Mouse (Mus musculus) T-helper 1 cell (primary cell): ENCODE measurements at regions not wholly inside any gene's neighbourhood (a gene's known extent, or its start where the extent isn't known, plus 50 kb on each side); places are given as distances from the start of the nearest gene placed in this dataset.

Experiments
- in situ Hi-C: fragments of 300-600 bp; cut with MboI, MseI; formaldehyde crosslinking; loops from one replicate; pipeline ENCODE4 v1.15.1; 2025; ENCODE audit warnings: high pct_unique_total_duplicates

GRCm38 (mm10) chr15:40223272-40223671 lies 89.1 kb downstream of the 9330182O14Rik start:
- in situ Hi-C loops, result no loop called here

GRCm38 (mm10) chr15:40241764-40242163 lies 107.6 kb downstream of the 9330182O14Rik start:
- in situ Hi-C loops, result no loop called here

DNA sequence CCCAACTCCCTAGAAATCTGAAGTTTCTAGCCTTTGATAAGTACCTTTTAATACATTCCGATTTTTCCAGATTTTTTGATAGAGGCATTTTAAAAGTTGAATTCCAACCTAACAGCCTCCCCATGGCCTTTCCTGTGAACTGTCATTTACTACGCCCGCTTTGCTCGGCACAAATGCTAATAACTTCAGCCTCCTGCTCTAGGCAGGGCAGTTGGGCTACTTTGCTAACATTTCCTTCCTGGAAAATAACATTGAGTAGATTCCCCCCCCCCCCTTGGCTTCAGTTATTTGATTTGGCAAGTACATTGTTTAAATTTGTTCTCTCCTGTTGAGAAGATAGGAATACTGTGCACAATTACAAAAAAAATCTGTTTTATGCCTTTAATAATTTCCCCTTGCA lies 114.8 kb downstream of the 9330182O14Rik start:
- in situ Hi-C loops, result no loop called here

- in situ Hi-C loops, result no loop called here
Measured at GRCm38 (mm10) chr15:40259433-40259832, 125.3 kb downstream of the 9330182O14Rik start.

DNA sequence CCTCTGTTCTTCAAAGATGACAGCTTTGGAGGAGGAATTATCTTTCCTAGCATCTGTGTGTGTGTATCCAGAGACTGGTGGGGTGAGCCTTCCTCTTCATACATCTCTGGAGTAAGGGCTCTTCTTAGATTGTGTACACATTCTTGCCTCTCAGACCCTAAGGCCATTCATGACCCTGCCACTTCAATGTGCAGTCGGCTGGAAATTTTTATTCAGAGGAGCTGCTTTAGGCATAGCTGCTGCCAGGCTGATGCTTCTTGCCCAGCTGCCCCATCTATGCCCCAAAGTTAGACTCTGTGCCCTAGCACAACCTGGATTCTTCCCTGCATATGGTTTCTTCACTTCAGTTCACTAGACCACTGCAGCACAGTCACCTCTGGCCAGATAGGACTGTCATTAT lies 144.9 kb downstream of the 9330182O14Rik start:
- in situ Hi-C loops, result no loop called here

- in situ Hi-C loops, result no loop called here
Measured at GRCm38 (mm10) chr15:40280551-40280950, 146.4 kb downstream of the 9330182O14Rik start.

GRCm38 (mm10) chr15:40281078-40281720 lies 147.0 kb downstream of the 9330182O14Rik start:
- in situ Hi-C loops, result no loop called here

DNA sequence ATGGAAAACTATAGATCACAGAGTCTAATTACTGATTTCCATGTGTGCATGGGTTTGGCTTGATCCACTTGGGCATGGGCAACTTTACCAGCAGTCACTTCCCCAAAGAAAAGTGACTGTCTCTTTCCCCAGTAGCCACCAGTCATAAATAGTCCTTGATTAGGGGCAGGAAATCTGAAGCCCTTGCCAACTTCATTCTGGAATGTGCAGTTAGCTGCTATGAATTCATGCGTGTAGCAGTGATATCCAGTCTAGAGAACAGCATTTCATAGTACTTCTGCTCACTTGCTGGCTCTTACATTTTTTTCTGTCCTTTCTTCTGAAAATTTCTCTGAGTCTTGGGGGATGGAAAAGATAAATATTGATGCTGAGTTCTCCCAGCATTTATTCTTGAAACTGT lies 157.4 kb downstream of the 9330182O14Rik start:
- in situ Hi-C loops, result no loop called here

DNA sequence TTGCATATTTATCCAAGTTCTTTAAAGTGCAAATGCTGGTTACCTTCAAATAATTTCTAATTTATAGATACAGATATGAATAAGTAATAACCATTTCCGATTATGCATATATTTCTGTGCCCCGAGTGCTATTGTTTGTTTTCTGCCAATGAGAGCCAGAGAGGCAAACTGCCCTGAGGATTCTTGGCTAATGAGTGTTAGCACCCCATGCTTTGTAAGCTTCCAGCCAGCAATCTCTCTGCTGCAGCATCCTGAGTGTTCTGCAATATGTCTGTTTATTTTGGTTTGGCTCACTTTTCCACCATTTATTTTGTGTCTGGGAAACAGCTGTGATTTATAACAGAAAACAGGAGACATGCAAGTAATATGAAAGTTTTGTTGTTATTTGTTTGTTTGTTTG lies 178.1 kb downstream of the 9330182O14Rik start:
- in situ Hi-C loops, result no loop called here

DNA sequence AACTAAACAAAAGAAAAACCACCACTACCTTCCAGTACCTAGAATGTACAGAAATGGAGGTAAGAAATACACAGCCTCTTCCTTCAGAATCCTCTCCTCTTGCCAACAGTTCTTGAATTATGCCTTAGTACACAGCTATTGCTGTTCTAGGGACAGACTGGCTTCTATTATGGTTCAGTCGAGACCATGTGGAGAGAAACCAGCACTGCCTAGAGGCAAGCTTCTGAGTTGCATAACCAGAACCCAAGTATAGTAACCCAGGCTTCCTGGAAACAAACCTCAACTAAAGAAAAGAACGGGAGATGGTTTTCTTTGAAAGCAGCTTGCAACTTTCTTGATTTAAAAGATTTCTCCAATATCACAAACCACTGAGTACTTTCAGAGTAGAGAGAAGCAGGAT lies 205.6 kb downstream of the 9330182O14Rik start:
- in situ Hi-C loops, result no loop called here

GRCm38 (mm10) chr15:40340269-40340668 lies 206.1 kb downstream of the 9330182O14Rik start:
- in situ Hi-C loops, result no loop called here

DNA sequence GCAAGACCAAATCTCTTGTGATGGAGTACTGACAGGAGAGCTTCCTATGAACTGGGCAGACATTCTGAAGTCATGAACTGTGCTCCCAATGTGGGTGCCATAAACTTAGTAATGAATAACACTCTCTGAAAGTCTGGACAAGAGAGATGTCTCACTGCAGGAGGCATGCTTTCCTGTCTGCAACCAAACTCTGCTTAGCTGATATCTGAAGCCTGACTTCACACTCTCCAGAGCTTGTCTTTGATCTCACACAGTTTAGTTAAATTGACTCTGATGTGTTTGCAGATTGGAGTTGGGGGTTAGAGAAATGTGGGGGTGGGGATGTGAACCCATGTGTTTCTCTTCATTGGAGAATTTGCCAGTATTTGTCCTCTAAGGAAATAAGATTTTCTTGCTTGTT lies 217.3 kb downstream of the 9330182O14Rik start:
- in situ Hi-C loops, result no loop called here

- in situ Hi-C loops, result no loop called here
Measured at GRCm38 (mm10) chr15:40354802-40355487, 220.8 kb downstream of the 9330182O14Rik start.

DNA sequence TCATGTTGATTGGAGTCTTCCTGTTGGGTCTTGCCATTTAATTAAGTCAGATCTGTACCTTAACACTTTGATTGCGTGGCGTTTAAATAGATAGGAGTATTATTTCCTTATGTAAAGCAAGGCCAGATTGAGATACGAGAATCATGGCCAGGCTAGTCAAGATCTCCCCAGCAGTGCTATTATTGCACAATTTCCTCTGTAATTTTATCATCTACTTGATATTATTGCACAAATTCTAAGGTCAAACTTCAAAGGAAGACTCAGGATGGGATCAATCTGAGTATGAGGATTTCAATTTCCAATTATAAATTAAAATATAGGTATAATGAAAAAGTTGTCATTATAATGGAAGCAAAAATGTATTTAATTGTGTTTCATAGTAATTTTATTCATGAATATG lies 221.9 kb downstream of the 9330182O14Rik start:
- in situ Hi-C loops, result no loop called here

- in situ Hi-C loops, result no loop called here
Measured at GRCm38 (mm10) chr15:40358341-40358740, 224.2 kb downstream of the 9330182O14Rik start.

DNA sequence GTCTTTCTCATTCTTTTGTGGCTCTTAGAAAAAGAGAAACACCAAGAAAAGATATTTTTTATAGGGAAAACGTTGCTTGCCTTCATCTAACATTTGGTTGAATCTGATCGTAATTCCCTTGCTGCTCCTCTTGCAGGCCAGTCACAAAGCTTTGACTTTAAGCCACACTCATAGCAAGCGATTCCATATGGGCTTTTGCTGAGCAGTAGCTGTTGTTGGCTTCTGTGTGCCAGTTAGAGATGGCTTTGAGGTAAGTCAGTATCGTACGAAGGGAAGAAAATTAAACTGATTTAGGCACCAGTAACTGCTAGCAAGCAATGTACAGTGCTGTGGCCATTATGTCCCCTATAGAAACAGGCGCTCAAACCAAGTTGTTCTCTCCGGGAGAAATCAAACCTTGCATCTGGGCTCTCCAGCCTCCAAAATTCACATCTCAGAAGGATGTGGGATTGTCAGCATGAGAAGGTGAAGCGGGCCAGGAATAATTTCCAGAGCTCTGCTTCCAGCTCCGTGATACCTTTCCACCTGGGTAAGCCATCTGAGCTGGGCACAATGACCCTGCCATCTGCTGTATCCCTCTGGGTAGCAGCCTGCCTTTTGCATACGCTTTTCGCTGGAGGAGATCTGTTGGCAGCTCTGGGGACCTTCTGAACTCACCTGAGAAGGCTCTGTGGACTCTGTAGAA lies 227.8 kb downstream of the 9330182O14Rik start:
- in situ Hi-C loops, result no loop called here

DNA sequence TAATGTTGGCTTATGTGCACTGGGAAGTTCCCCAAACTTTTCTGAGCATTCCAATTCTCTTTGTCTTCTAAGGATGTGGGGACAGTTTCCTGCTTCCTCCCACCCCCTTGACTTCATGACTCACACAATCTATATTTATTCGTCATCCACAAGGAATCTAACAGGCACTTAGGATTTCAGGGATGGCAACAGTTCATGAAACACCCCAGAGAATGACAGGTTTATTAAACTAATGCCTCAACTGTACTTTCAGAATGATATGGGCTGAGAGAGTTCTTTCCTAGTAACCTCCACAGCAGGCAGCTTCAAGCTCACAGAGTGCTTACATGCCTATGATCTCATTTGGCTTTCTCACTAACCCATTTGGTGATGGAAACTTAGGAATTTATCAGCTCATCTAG lies 230.1 kb downstream of the 9330182O14Rik start:
- in situ Hi-C loops, result no loop called here

GRCm38 (mm10) chr15:40365613-40366012 lies 231.4 kb downstream of the 9330182O14Rik start:
- in situ Hi-C loops, result no loop called here

GRCm38 (mm10) chr15:40367026-40367425 lies 232.9 kb downstream of the 9330182O14Rik start:
- in situ Hi-C loops, result no loop called here

GRCm38 (mm10) chr15:40368746-40369145 lies 234.6 kb downstream of the 9330182O14Rik start:
- in situ Hi-C loops, result no loop called here

- in situ Hi-C loops, result no loop called here
Measured at GRCm38 (mm10) chr15:40371486-40371885, 237.3 kb downstream of the 9330182O14Rik start.

GRCm38 (mm10) chr15:40386526-40386925 lies 252.4 kb downstream of the 9330182O14Rik start:
- in situ Hi-C loops, result no loop called here

DNA sequence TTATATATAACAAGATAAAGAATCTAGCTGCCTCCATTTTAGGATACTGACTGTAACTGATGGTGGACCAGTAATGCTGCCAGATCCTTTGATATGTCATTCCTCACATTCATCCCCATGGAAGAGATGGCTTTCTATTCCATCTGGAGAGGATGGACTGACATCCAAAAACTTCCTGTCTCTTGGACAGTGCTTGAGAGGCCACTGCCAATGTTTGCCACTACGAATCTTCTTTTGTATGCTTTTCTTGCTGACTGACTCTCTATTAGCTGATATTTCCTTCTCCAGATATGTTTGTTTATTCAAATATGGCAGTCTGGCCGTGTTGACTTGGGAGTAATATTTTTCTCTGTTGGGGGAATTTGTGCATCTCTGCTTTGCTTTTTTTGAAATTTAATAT lies 253.6 kb downstream of the 9330182O14Rik start:
- in situ Hi-C loops, result no loop called here
